Mouse (Mus musculus): ENCODE results near the gene Zfp58.
"Not testable (repeated sequence)": the region's sequence is repeated elsewhere in the genome, so short reads cannot be mapped to it uniquely, and the experiment has no call there.

Zfp58 gene

GRCm38 (mm10) chr13:67500084-67500719 lies at the start of gene Zfp58:
TSS of gene Zfp58 (minus strand) at chr13:67500555.
- peak; percentile 66 for DNase-seq (ENCODE audit: extremely low spot score, low read depth, low spot score)

DNA sequence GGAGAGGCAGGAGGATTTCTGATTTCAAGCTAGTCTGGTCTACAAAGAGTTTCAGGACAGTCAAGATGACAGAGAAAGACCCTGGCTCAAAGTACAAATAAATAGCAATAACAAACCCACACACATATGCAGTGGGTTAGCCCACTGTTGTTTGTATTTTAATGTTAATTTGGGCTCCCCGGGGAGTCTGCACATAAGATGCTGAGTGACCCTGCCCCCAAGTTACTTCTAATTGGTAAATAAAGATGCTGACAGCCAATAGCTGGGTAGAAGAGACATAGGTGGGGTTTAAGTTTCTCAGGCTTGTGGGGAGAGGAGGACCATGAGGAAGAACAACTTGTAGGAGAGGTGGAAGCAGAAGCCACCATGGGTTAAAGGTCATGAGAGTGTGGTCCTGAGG lies 45.6 kb upstream of the Zfp58 start:
- no peak for DNase-seq (ENCODE audit: extremely low spot score, low read depth, low spot score)

DNA sequence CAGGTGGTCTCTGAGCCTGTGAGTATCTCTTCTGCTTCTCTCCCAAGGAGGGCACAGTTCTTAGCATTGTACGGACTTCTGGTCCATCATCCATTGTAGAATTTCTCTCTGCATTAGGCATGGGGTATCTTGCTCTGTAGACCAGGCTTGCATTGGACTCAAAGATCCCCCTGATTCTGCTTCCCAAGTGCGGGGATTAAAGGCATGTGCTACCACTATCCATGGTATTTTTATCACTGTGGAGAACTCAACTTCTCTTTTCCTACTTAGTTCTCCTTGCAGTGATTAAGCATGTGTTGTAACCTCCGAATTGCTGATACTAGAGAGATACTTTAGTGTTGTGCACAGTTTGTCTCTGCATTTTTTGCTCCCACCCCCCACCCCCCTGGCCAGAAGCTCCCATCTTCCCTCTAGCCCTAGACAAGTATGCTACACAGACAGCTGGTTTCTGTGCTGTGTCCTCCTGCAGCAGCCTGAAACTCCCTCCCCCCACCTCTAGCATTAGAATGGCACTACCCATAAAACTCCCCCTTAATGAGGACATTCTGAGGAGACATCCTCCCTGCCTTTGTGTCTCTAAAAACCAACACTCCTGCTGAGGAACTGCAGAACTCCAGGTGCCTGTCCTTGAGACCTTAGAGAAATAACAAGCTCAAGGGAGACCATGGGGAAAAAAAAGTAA lies 26.8 kb upstream of the Zfp58 start:
- DNase-seq (ENCODE audit: extremely low spot score, low read depth, low spot score): no peak

- DNase-seq (ENCODE audit: extremely low spot score, low read depth, low spot score): peak; percentile 91
These were observed 25.5 kb upstream of the Zfp58 start, which contains the start of the genes Gm26965 and Zfp87 for GRCm38 (mm10) chr13:67525753-67526410. TSS of gene Gm26965 (minus strand) at chr13:67526151. TSS of gene Zfp87 (minus strand) at chr13:67526177.

GRCm38 (mm10) chr13:67500908-67501307 lies 553 bp upstream of the Zfp58 start:
- DNase-seq (ENCODE audit: extremely low spot score, low read depth, low spot score): no peak

GRCm38 (mm10) chr13:67495631-67496030 lies 4.7 kb downstream of the Zfp58 start:
- DNase-seq (ENCODE audit: extremely low spot score, low read depth, low spot score): no peak

DNA sequence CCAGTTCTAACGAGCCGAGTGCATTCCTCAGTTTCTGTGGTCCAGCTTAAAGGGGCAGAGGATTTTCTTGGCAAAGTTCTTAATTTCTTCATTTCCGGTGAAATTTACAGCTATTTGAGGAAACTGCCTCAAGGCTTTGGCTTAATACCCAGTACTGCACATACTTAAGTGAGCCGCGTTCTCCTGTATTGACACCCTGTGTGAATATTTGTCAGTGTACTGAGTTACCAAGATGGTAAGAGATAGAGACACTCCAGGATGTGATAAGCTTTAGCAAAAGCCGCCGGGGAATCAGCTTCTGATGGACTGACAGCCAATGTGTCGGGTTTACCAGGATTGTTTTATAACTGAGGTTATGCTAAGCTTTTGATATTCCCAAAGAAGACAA lies 15.9 kb downstream of the Zfp58 start:
- peak; percentile 3 for DNase-seq (ENCODE audit: extremely low spot score, low read depth, low spot score)

DNA sequence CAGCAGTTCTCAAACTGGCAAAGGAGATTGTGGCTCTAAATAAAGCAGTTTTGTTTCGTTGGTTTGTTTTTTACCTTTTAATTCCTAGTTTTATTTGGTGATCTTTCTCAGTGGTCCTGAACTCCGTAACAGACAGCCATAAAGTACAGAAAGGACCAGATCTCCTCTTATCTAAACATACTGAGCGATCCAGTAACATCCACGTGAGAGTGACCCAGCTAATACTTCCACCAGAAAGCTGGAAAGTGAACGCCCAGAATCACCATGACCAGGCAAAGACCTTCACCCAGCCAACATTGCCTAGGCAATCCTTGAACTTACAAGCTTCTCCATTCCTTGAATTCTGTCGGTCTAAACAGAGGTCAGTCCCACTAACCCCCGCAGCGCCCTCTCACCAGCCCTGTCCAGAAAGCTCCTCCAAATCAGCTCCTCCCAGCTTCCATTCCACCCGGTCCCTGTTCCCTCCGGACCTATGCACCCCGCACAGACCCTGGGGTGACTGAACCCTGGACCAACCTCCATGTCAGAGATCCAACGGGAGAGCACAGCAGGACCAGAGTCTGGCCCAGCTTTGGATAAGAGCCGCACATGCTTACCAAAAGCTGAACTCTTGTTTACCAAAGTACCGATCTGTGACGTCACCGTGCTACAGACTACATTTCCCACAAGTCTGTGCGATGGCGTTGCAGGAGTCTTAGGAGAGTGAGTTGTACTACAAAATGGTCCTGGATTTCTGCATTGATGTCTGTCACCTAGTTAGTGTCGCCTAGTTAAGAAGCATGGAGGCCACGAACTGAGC lies 16.5 kb downstream of the Zfp58 start, which contains the start of gene Zfp874b:
Gene Zfp874b (minus strand): TSS at position 634 of the 799 bp plus-strand sequence.
- DNase-seq (ENCODE audit: extremely low spot score, low read depth, low spot score): peak; percentile 77

DNA sequence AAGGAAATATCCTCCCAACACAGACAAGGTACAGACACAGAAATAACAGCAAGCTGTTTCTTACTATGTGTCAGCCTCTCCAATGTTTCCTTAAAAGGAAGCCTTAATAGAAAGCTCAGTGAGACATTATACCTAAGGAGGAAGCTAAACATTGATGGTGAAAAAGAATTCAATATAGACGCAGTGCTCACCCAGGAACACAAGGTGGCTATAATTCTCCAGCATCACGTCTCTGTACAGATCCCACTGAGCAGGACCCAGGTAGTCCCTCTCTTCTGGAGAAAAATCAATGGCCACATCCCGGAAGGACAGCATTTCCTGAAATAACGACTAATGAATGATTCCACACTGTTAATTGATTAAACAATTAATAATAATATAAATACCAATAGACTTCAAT lies 18.8 kb downstream of the Zfp58 start:
- DNase-seq (ENCODE audit: extremely low spot score, low read depth, low spot score): no peak

DNA sequence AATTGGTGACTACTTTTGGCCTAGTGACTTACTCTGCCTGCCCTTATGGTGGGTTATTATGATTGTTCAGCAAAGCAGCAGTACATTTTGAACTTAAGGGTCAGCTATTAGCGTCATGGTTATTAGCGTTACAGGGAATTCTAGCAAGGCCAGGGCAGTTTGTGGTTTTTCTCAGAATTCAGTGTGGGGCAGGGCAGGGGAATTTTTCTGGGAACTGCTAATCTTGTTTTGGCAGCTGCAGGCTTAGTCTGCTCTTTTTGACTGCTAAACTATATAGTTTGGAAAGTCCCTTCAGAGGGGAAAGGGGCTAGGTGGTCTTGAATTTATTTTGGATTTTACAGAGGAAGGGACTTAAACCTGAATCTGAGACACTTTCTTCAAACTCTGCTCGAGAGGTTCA lies 31.1 kb downstream of the Zfp58 start:
- DNase-seq (ENCODE audit: extremely low spot score, low read depth, low spot score): no peak

- not testable (repeated sequence) for DNase-seq (ENCODE audit: extremely low spot score, low read depth, low spot score)
These were observed 36.7 kb downstream of the Zfp58 start for GRCm38 (mm10) chr13:67463506-67464185.

- no peak for DNase-seq (ENCODE audit: extremely low spot score, low read depth, low spot score)
These were observed 48.4 kb downstream of the Zfp58 start for GRCm38 (mm10) chr13:67452021-67452309.

DNA sequence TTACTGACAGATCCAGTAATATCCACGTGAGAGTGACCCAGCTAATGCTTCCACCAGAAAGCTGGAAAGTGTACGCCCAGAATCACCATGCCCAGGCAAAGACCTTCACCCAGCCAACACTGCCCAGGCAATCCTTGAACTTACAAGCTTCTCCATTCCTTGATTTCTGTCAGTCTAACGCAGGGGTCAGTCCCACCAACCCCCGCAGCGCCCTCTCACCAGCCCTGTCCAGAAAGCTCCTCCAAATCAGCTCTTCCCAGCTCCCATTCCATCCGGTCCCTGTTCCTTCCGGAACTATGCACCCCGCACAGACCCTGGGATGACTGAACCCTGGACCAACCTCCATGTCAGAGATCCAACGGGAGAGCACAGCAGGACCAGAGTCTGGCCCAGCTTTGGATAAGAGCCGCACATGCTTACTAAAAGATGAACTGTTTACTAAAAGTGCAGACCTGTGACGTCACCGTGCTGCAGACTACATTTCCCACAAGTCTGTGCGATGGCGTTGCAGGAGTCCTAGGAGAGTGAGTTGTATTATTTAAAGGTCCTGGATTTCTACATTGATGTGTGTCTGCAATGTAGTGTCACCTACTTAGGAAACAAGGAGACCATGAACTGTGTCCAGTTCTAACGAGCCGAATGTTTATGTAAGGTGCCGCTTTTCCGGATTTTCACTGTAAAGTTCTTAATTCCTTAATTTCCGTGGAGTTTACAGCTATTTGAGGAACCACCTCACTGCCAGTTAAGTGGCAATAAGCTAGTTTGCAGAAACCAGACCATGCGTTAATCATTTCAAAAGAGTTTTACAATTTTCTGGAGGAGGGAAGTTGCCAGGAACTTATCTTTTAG lies 49.0 kb downstream of the Zfp58 start, which contains the start of gene Zfp874a:
Gene Zfp874a (minus strand): TSS at position 453 of the 849 bp plus-strand sequence.
- DNase-seq (ENCODE audit: extremely low spot score, low read depth, low spot score): peak; percentile 71

Data from hindlimb bud, embryonic 11.5 days (tissue).